Mouse (Mus musculus) monocyte, adult 5-6 weeks (primary cell): ENCODE data around the gene Pawr. TPM values are rescaled to one million over a fixed set of nuclear protein-coding genes. Genes with fewer than 3 reads are reported as not detected.

ENCODE experiments used
- ATAC-seq: fragments of 153-309, 156-312 bp; replicated peaks from 2 replicates; pipeline ENCODE4 v1.8.0; 2017; ENCODE audit warnings: mild to moderate bottlenecking; ENCODE audit not compliant: low TSS enrichment, insufficient number of reproducible peaks, severe bottlenecking, poor library complexity, low FRiP score
- total RNA-seq: library from RNA; stranded (forward); fragments of 200-1000, 200-491, 200-594 nt; gene quantifications from 3 replicates; pipeline ENCODE4 v1.2.3, GENCODE M21; 2017

The Pawr gene
- total RNA-seq, 1 experiment from 2014 or later, result 0.29 TPM

- no peak for ATAC-seq
Observed at GRCm38 (mm10) chr10:108378062-108378461, 46.1 kb downstream of the Pawr start.

DNA sequence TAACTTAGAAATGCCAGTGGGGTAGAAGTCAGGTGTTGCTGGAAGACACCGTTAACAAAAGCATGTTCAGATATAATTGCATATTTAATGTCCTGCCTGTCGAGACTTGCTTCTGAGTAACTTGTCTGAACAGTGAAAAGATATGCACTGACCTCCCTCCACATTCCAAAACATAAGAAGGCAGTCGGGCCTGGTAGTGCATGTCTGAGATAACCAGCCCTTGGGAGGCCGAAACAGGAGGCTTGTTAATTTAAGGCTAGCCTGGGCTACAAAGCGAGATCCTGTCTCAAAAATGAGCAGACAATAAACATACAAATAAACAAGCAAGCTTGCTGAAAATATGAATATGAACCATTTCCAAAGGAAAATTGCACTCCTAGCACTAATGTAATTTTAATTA, 46.6 kb downstream of the Pawr start:
- ATAC-seq, result no peak

DNA sequence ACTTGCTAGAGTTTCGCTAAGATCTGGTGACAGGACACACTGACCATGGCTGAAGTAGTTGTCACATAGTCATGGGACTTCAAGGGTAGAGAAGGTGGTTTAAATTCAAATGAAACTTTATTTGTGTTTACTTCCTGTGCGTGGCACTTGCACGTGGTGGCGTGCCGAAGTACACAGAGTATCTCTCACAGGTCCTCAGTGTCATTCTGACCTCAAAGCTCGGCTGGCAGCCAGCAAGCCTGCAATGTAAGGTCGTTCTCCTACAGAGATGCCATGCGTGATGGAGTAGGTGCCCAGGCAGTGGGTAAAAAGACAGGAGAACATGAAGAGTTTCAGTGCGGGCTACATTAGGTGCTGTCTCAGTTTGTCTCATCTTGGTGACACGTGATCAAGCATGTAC, 48.8 kb downstream of the Pawr start:
- no peak for ATAC-seq

DNA sequence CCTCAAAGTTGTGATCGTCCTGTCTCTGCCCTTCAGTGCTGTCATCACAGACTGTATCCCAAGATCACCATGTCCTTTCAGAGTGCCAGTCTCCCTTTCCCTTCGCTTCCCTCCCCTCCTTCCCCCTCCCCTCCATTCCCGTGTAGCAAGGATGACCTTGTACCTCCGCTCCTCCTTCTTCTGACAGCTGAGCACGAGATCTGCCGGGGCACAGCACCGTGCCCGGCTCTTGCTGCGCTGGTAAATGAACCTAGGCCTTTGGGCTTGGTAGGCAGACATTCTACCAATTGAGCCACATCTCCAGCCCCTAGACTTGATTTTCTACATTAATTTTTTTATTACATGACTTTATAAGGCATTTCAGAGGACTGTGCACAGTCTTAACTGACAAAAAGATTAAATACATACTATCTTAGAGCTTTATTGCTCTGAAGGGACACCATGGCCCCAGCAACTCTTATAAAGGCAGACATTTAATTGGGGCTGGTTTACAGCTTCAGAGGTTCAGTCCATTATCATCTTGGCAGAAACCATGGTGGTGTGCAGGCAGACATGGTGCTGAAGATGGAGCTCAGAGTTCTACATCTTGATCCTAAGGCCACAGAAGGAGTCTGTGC, 52.3 kb downstream of the Pawr start:
- no peak for ATAC-seq

DNA sequence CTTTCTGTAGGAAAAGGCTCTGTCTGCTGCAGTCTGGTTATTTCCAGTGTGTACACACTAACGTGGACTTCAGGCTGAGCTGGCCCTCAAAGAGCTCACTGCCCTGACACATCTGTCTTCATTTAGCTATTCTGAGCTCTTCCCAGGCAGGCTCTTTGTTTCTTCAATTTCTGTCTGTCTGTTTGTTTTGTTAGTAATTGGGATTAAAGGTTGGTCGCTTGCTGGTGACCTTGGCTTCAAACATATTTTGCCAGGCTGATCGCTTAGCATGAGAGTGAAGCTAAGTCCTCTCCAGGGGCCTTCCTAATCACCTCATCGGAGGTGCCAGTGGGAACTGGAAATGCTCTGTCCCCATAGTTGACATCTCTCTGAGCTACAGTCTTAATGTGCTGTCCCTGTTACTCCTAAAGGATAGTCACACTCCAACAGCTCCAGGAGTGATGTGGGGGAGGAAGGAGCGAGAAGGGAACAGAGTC, 53.6 kb downstream of the Pawr start:
- no peak for ATAC-seq

GRCm38 (mm10) chr10:108388410-108388915, 56.5 kb downstream of the Pawr start:
- ATAC-seq, result no peak

GRCm38 (mm10) chr10:108389178-108389926, 57.4 kb downstream of the Pawr start:
- ATAC-seq, result no peak

GRCm38 (mm10) chr10:108389927-108390287, 58.0 kb downstream of the Pawr start:
- no peak for ATAC-seq

DNA sequence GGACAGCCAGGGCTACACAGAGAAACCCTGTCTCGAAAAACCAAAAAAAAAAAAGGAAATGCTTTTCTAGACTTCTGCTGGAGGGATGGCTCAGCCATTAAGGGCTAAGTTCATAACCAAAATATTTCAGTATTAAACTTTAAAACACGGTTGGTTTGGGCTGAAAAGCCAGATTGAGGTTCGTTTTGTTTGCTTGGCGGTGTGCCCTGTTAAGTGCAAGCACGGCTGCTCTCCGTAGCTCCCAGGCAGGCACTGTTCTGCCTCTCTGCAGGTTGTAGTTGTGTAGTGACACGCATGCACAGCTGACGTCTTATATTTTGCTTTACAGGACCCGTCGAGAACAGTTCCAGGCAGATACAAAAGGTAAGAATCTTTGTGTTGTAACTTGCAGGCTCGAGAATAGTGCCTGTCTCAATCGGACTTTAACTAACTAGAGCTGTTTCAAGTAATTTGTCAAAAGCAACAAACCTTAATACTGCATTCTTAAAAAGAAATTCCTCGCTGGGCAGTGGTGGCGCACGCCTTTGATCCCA, 59.5 kb downstream of the Pawr start:
- no peak for ATAC-seq

GRCm38 (mm10) chr10:108392151-108392550, 60.2 kb downstream of the Pawr start:
- ATAC-seq, result no peak

GRCm38 (mm10) chr10:108394306-108394705, 62.4 kb downstream of the Pawr start:
- ATAC-seq, result no peak

- no peak for ATAC-seq
Observed at GRCm38 (mm10) chr10:108395229-108395628, 63.3 kb downstream of the Pawr start.

- no peak for ATAC-seq
Observed at GRCm38 (mm10) chr10:108395647-108396046, 63.7 kb downstream of the Pawr start.

DNA sequence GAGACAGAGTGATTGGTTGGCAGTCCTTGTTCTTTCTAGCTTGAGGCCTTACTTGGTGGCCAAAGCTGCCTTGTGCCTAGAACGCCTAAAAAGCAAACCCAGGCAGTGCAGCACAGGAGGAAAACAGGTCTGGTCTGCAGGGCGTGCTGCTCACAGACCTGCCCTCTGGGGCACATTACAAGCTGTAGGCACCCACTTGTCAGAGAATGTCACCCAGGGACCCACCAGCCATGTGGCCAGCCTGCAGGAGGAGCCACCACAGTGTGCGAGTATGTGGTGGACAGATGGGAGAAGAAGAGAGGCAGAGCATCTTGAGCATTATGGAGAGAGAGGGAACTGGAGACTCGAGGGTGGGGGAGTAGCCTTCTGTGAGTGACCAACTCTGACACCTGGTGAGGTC, 70.8 kb downstream of the Pawr start:
- ATAC-seq, result no peak

DNA sequence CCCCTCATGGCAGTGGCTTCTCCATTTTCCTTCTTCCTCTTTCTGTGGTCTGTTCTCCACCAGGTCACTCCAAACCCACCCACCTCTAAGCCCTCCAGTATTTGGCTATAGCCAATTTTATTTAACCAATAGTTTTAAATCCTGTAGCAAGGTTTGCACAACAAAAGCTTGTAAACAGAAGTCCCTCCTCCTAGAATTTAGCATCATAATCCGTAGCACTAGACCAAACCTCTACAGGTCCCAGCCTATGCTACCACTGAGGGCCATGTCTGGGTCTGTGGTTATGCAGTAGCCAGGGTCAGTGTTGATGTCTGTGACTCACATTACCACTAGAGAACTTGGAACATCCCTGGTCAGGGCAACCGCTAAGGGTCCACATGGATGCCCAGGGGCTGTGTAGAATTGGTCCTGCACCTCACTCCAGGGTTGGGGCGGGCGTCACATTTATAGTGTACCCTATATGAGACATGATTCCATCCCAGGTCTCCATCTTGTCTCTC, 71.5 kb downstream of the Pawr start:
- no peak for ATAC-seq

GRCm38 (mm10) chr10:108404087-108404486, 72.2 kb downstream of the Pawr start:
- no peak for ATAC-seq

GRCm38 (mm10) chr10:108405076-108405475, 73.2 kb downstream of the Pawr start:
- no peak for ATAC-seq

- no peak for ATAC-seq
Observed at GRCm38 (mm10) chr10:108405931-108406330, 74.0 kb downstream of the Pawr start.

GRCm38 (mm10) chr10:108406798-108407754, 75.2 kb downstream of the Pawr start:
- ATAC-seq, result no peak
